ENCODE assay signal across 8 mouse cellular contexts in genomic region chr2:92007933-92008622, GRCm38 (mm10). TPM values are rescaled to one million over a fixed set of nuclear protein-coding genes. Genes with fewer than 3 reads are reported as not detected.
DNase-seq lines count a peak whose midpoint lies in the region; ATAC-seq lines count a peak whose summit lies in the region.

No protein-coding gene starts in this region.

- peak; percentile 100 for ATAC-seq in inflammation-experienced regulatory T-cells, adult 6 months

- peak; percentile 98 for DNase-seq in adrenal gland, adult (ENCODE audit: inconsistent age in 2 of 2, low spot score in 1 of 2)
- DNase-seq in embryo, embryonic 10.5 days (ENCODE audit: low spot score): peak; percentile 99
- peak; percentile 98 for DNase-seq in gastrocnemius, postnatal 14 days
- DNase-seq in left cerebral cortex, postnatal 14 days (ENCODE audit: low spot score in 2 of 2): peak; percentile 98 to 99
- peak; percentile 97 for DNase-seq in mesoderm, embryonic 11.5 days (ENCODE audit: low read depth, low spot score)
- DNase-seq in right cerebral cortex, postnatal 36 days (ENCODE audit: low spot score in 2 of 2): peak; percentile 98
- peak; percentile 97 for DNase-seq in yolk sac, embryonic 10.5 days (ENCODE audit: low spot score)

- intact Hi-C loops in gastrocnemius, postnatal 14 days (cut with DNase I; ENCODE audit: low total_unique reads): no loop called here
- intact Hi-C loops in left cerebral cortex, postnatal 14 days (cut with DNase I): loop anchor here (2.0 kb wide), 1 partner anchor 51 kb away; no protein-coding TSS in a partner anchor

RNA-seq across cellular contexts. Expression of gene Creb3l1, which starts 16.2 kb away (rescaled TPM):
- total RNA-seq in gastrocnemius, postnatal 14 days (2021): 10 to 100 TPM; 14.7 to 22.6 TPM
- 1 to 10 TPM in 2 of 3 experiments, under 1 TPM in 1; 0.92 to 1.7 (median 1.1) TPM for polyA plus RNA-seq in inflammation-experienced regulatory T-cells, adult 6 months (2017; shearing (Covaris generic))
- 1 to 10 TPM; 3.9 to 6.0 TPM for total RNA-seq in left cerebral cortex, postnatal 14 days (2021)

RNA-seq across cellular contexts. Expression of gene Dgkz, which starts 32.4 kb away (rescaled TPM):
- 10 to 100 TPM; 38.6 to 42.4 TPM for total RNA-seq in gastrocnemius, postnatal 14 days (2021)
- 100 to 1,000 TPM in 2 of 3 experiments, 10 to 100 TPM in 1; 89.4 to 181 (median 130) TPM for polyA plus RNA-seq in inflammation-experienced regulatory T-cells, adult 6 months (2017; shearing (Covaris generic))
- total RNA-seq in left cerebral cortex, postnatal 14 days (2021): 100 to 1,000 TPM; 342 to 377 TPM

Comparison
In these comparisons a context has a peak if more than half of its experiments do, and no peak if none do; other contexts are left out.
1. Peak in every context shown above with its lines: DNase-seq and ATAC-seq.
2. RNA of gene Dgkz, which starts 32.4 kb away (total RNA-seq): 342 to 377 TPM in left cerebral cortex, postnatal 14 days; 38.6 to 42.4 TPM in gastrocnemius, postnatal 14 days; every median in the first group is over 4 times any median in the second.